Mouse (Mus musculus): ENCODE measurements around the gene Hnrnpu.

- TF ChIP-seq CTCF (IDR thresholded peaks at IDR 0.05; ENCODE audit: extremely low read depth, insufficient read depth, low read length) (no peak), POLR2A (IDR thresholded peaks at IDR 0.05; ENCODE audit: extremely low read depth, insufficient read depth, low read length) (no peak)
Observed at GRCm38 (mm10) chr1:178320038-178320722, 17.4 kb downstream of the Hnrnpu start.
